Mouse (Mus musculus): ENCODE data around the gene Znrf1. TPM values are rescaled to one million over a fixed set of nuclear protein-coding genes. Genes with fewer than 3 reads are reported as not detected.

The Znrf1 gene
- 21.8 TPM for polyA plus RNA-seq (2017; shearing (Covaris generic))

DNA sequence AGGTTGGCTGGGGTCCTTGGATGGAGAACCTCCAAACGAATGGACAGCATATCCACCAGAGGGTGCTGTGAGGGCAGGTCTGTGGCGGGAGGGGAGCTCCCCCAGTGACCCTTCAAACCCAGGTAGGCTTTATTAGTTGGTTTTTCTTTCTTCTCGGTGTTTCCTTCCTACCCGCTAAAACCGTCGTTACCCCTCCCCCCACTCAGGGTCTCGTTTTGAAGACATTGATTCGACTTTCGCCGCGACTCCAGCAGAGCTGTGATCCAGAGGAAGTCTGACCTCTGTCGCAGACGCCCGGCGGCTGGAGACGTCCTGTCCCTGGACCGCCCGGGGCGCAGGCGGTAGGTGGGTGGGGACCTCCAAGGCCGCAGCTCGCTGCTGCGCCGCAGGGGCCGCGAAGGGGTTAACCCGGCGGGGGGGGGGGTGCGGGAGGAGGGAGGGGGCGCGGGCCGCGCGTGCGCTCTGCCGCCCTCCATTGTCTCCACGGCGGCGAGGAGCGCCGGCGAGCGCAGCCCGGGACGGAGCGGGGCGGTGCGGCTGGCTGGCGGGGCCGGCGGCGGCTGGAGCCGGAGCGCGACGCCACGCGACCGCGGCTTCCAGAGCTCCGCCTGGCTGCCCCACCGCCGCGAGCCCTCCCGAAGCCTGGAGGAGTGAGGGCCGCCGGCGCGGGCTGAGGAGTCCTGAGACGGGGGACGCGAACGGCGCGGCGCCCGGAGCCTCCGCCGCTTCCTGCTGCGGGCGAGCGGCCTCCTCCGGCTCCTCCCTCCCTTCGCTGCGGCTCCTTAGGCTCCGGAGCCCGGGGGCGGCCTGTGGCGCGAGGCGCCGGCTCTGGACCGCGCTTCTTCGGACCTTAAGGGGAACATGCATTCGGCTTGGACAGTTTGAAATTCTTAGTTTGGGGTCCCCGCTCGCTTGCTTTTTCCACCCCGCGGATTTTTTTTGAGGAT lies at the start of gene Znrf1:
Gene Znrf1, plus strand, starts transcription at position 67 of the 947 bp plus-strand sequence.

DNA sequence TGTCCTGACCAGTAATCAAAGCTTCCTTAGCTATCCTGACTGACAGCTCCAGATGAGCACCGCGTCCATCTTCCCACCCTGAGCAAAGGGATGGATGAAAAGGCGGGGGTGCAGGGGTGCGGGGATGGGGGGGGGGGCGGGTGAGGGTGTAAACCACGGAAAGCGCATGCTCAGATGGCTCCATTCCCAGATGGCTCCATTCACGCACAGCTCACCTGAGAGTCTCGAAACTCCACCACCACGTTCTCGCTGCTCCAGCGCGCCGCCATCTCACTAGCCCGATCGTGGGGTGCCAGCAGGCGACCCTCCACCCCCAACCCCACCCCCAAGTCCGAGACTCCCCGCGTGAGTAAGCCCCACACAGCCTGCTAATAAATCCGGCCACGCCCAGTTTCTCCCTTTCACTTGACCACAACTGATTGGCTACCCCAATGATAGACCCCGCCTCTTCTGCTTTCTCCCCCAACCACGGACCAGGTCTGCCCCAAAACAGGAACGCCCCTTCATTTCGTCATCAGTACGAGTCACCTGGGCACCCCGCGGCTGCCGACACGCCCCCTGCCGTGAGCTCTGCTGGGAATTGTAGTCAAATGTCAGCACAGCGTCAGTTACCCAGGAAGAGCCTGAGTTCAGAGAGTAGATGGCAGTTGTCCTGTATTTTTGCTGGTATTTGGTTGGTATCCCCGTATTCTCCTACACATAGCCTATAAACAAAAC lies 14.0 kb upstream of the Znrf1 start, which contains the start of gene Wdr59:
Gene Wdr59, minus strand, starts transcription at position 380 of the 717 bp plus-strand sequence.

DNA sequence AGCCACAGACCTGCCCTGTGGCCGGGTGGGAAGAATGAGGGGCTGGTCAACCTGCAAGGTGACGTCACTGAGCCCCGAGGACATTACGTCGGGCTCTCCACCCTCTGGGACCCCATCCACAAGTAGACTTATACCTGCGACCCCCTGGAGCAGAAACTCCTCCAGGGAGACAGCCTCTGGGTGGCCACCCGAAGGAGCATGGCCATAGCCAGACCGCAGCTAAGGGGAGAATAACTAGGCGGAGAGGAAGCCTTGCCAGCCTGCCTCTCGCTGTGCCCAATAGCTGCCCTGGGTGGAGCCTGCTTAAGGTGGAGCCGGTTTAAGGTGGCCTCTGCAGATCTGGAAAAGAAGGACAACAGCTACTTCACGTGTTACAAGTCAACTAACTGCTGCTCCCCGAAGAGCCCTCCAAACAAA lies 94.2 kb downstream of the Znrf1 start, which contains the start of gene Ldhd:
Gene Ldhd, minus strand, starts transcription at position 270 of the 417 bp plus-strand sequence.

DNA sequence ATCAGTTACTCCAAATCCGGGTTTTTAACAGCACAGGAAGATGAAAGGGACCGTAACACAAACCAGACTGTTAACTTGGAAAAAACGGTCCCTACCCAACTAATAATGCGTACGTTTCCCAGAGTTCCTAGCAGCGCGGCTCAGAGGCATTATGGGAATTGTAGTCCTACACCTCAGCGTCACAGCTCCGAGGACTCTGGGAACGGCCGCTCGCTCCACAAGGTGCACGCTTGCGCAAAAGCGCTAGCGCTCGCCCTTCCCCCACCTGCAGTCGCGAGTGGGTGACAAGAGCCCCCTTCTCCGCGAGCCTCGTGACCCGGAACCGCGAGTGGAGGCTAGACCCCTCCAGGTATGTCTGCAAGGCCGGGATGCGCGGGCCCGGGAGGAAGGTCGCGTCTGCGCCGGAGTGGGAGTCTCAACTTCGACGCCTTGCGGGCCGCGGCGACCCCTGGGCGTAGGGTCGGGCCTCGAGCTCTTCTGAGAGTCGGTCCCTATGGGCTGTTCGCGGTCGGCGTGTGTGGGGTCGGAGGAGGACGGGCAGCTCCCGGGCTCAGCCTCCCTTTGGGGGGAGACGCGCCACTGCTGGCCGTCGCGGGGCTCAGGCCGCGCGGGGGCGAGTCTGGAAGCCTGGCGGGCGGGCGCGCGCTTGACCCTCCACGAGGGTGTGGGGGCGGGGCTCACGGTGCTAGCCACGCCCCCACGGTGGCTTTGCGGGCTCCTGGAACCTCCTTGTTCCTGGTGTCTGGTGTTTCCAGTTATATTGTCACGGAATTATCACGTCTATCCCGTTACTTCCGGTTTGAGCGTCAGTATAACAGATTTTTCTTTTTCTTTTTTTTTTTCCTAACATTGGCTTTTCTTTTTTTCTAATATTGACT lies 107.6 kb downstream of the Znrf1 start, which contains the start of gene Zfp1:
Gene Zfp1, plus strand, starts transcription at position 138 of the 878 bp plus-strand sequence.

Other genes starting within 250 kb of the Znrf1 start
- gene Rfwd3, start 235.9 kb upstream of the Znrf1 start, polyA plus RNA-seq (2017; shearing (Covaris generic)): 49.8 TPM
- 4.2 TPM for gene Mlkl, start 197.9 kb upstream of the Znrf1 start, polyA plus RNA-seq (2017; shearing (Covaris generic))
- not detected for gene Fa2h, start 142.3 kb upstream of the Znrf1 start, polyA plus RNA-seq (2017; shearing (Covaris generic))
- 7.6 TPM for gene Wdr59, start 14.0 kb upstream of the Znrf1 start, polyA plus RNA-seq (2017; shearing (Covaris generic))
- 2.6 TPM for gene Ldhd, start 94.3 kb downstream of the Znrf1 start, polyA plus RNA-seq (2017; shearing (Covaris generic))
- gene Zfp1, start 107.3 kb downstream of the Znrf1 start, polyA plus RNA-seq (2017; shearing (Covaris generic)): 53.0 TPM
- gene Ctrb1, start 154.9 kb downstream of the Znrf1 start, polyA plus RNA-seq (2017; shearing (Covaris generic)): not detected
- 0.36 TPM for gene Bcar1, start 207.7 kb downstream of the Znrf1 start, polyA plus RNA-seq (2017; shearing (Covaris generic))

Data from CD4-positive, CD25-positive, alpha-beta regulatory T cell, adult 9 weeks (primary cell).